Mouse (Mus musculus) heart, postnatal 0 days (tissue): ENCODE measurements around the gene Rhbdd3.

Experiments
- CTCF ChIP-seq: IDR thresholded peaks from 2 replicates; pipeline ENCODE4 v1.5.1; 2016; ENCODE audit warnings: antibody characterized with exemption, control low read depth, low read depth
- EP300 ChIP-seq: IDR thresholded peaks from 2 replicates; pipeline ENCODE4 v1.6.1; 2016; ENCODE audit warnings: antibody characterized with exemption, low read depth

DNA sequence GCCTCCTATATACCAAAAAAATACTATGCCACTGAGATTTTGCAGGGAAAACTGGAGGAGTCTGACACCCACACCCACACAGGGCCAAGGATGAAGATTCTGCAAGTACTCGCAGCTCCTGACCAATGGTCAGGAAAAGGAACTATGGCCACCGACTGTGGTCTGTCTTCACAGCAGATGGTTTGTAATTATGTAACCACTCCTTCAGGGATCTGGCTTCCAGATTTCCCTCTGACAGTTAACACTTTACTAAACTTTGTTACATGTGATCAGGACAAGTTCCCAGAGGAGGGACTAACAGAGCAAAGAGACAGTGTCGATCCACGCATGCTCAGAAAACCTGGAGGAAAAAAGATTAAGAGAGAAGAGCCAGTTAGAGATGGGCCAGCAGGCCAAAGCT lies 34.0 kb downstream of the Rhbdd3 start:
- TF ChIP-seq CTCF (no peak), EP300 (no peak)
